Mouse (Mus musculus) layer of hippocampus, adult 2 months (tissue): ENCODE measurements around the gene Gtsf1. TPM values are rescaled to one million over a fixed set of nuclear protein-coding genes. Genes with fewer than 3 reads are reported as not detected.

Experiments
- DNase-seq, 2 experiments: peaks; one replicate each; pipeline ENCODE4 v3.0.0; 2022; ENCODE audit warnings: low spot score in 2 of 2
- H3K27ac ChIP-seq: fragments of 200-600 bp; 2 replicates; pipeline ENCODE4 v1.8.1; 2022
- H3K4me3 ChIP-seq: fragments of 200-600 bp; 2 replicates; pipeline ENCODE4 v1.8.1; 2022; ENCODE audit warnings: mild to moderate bottlenecking
- CTCF ChIP-seq: fragments of 200-600 bp; conservative IDR thresholded peaks from 2 replicates; pipeline ENCODE4 v1.8.1; 2022; ENCODE audit warnings: antibody characterized with exemption, mild to moderate bottlenecking, moderate library complexity
- total RNA-seq, 2 experiments: library from RNA; stranded (reverse); gene quantifications; 2 replicates each; pipeline ENCODE4 v1.2.3; 2021

Gtsf1 gene
- total RNA-seq, 2 experiments from 2014 or later, result not detected

GRCm38 (mm10) chr15:103401361-103401760 is 28.9 kb downstream of the Gtsf1 start:
- no peak overlapping the region for H3K27ac ChIP-seq
- TF ChIP-seq CTCF, result no peak
- no peak for DNase-seq
- no peak overlapping the region for H3K4me3 ChIP-seq

- no peak for DNase-seq
- Histone ChIP-seq H3K27ac (no peak overlapping the region), H3K4me3 (no peak overlapping the region)
- TF ChIP-seq CTCF, result no peak
Observed at GRCm38 (mm10) chr15:103393577-103393976, 36.7 kb downstream of the Gtsf1 start.

- Histone ChIP-seq H3K27ac (no peak overlapping the region), H3K4me3 (no peak overlapping the region)
- no peak for DNase-seq
- TF ChIP-seq CTCF, result peak; percentile 79
Observed at GRCm38 (mm10) chr15:103388556-103389145, 41.6 kb downstream of the Gtsf1 start.

- Histone ChIP-seq H3K27ac (no peak overlapping the region), H3K4me3 (no peak overlapping the region)
- DNase-seq, result no peak
- no peak for TF ChIP-seq CTCF
Observed at GRCm38 (mm10) chr15:103383771-103384488, 46.3 kb downstream of the Gtsf1 start.

GRCm38 (mm10) chr15:103382795-103383406 is 47.4 kb downstream of the Gtsf1 start:
- Histone ChIP-seq H3K4me3 (no peak overlapping the region), H3K27ac (no peak overlapping the region)
- no peak for DNase-seq
- no peak for TF ChIP-seq CTCF

GRCm38 (mm10) chr15:103382075-103382474 is 48.2 kb downstream of the Gtsf1 start:
- Histone ChIP-seq H3K4me3 (no peak overlapping the region), H3K27ac (no peak overlapping the region)
- TF ChIP-seq CTCF, result no peak
- no peak for DNase-seq

GRCm38 (mm10) chr15:103378665-103379356 is 51.5 kb downstream of the Gtsf1 start:
- Histone ChIP-seq H3K27ac (no peak overlapping the region), H3K4me3 (no peak overlapping the region)
- no peak for DNase-seq
- no peak for TF ChIP-seq CTCF

- Histone ChIP-seq H3K27ac (no peak overlapping the region), H3K4me3 (no peak overlapping the region)
- DNase-seq, result no peak
- TF ChIP-seq CTCF, result no peak
Observed at GRCm38 (mm10) chr15:103377752-103378664, 52.3 kb downstream of the Gtsf1 start.

GRCm38 (mm10) chr15:103376837-103377269 is 53.4 kb downstream of the Gtsf1 start:
- H3K4me3 ChIP-seq, result no peak overlapping the region
- H3K27ac ChIP-seq, result no peak overlapping the region
- no peak for TF ChIP-seq CTCF
- no peak for DNase-seq

- Histone ChIP-seq H3K27ac (no peak overlapping the region), H3K4me3 (no peak overlapping the region)
- no peak for DNase-seq
- TF ChIP-seq CTCF, result no peak
Observed at GRCm38 (mm10) chr15:103375112-103375800, 55.0 kb downstream of the Gtsf1 start.

- no peak for TF ChIP-seq CTCF
- no peak for DNase-seq
- no peak overlapping the region for H3K4me3 ChIP-seq
- no peak overlapping the region for H3K27ac ChIP-seq
Observed at GRCm38 (mm10) chr15:103372461-103372860, 57.8 kb downstream of the Gtsf1 start.

- no peak for TF ChIP-seq CTCF
- no peak for DNase-seq
- H3K27ac ChIP-seq, result no peak overlapping the region
- H3K4me3 ChIP-seq, result no peak overlapping the region
Observed at GRCm38 (mm10) chr15:103371741-103372140, 58.5 kb downstream of the Gtsf1 start.
